Mouse (Mus musculus) thymus, postnatal 25 days (tissue): ENCODE measurements around the gene Gm21518.
"Not testable (repeated sequence)": the region's sequence is repeated elsewhere in the genome, so short reads cannot be mapped to it uniquely, and the experiment has no call there.

Experiments
- DNase-seq: peaks from one replicate; pipeline ENCODE4 v3.0.0; 2022

Gene Gm21518

GRCm38 (mm10) chrY:62190566-62190965, at the start of gene Gm21518:
Gm21518 (plus strand) TSS chrY:62190866.
- DNase-seq = not testable (repeated sequence)
